Comparison of ENCODE assay signal across 12 mouse cellular contexts in genomic region chr4:83049288-83049687, GRCm38 (mm10). TPM values are rescaled to one million over a fixed set of nuclear protein-coding genes. Genes with fewer than 3 reads are reported as not detected.
DNase-seq lines count a peak whose midpoint lies in the region; ATAC-seq and TF ChIP-seq lines count a peak whose summit lies in the region.
"Had no signal": no experiment of that assay in that cellular context is flagged by ENCODE, and none has a peak within 500 bp of the region (broad histone marks: within the 10 kb centered on the region; RNA-seq: fewer than 3 reads in every experiment).

No protein-coding gene starts in this region.

- no peaks in the 10 kb centered on the region for H3K9me3 ChIP-seq in heart, embryonic 12.5 days (replicated peaks)
- no peaks in the 10 kb centered on the region for H3K9me3 ChIP-seq in kidney, postnatal 0 days (replicated peaks; ENCODE audit: low read length)
- no peaks in the 10 kb centered on the region for H3K9me3 ChIP-seq in embryonic facial prominence, embryonic 11.5 days (replicated peaks; ENCODE audit: control insufficient read depth, low read length)
- H3K9me3 ChIP-seq in limb, embryonic 13.5 days: no peaks in the 10 kb centered on the region

- H3K27ac ChIP-seq in heart, embryonic 12.5 days (ENCODE audit: poor library complexity, severe bottlenecking): no peak overlapping the region
- no peak overlapping the region for H3K27ac ChIP-seq in kidney, postnatal 0 days
- H3K27ac ChIP-seq in embryonic facial prominence, embryonic 11.5 days (replicated peaks; ENCODE audit: low read depth, low read length): no peak overlapping the region
- no peak overlapping the region for H3K27ac ChIP-seq in limb, embryonic 13.5 days

- no peak for DNase-seq in heart, adult 9 months (ENCODE audit: low spot score in 2 of 2)
- peak; percentile 41 for DNase-seq in kidney, postnatal 0 days (ENCODE audit: low spot score)
- DNase-seq in kidney, postnatal 25 days: no peak
- peak; percentile 51 for DNase-seq in embryonic facial prominence, embryonic 11.5 days (ENCODE audit: low spot score)
- no peak for DNase-seq in natural killer cell, adult 2 months (ENCODE audit: low spot score in 2 of 2)
- DNase-seq in yolk sac, embryonic 10.5 days (ENCODE audit: low spot score): no peak
- DNase-seq: cerebellum, adult 11-12 months; kidney, adult 9 months; thymus, postnatal 14 days had no signal

- no peak overlapping the region for H3K9ac ChIP-seq in heart, embryonic 12.5 days
- H3K9ac ChIP-seq in kidney, postnatal 0 days (ENCODE audit: low read depth, low read length): 0 out of 2 replicates have a peak overlapping the region, but pooled peaks have one; percentile 35
- H3K9ac ChIP-seq in embryonic facial prominence, embryonic 11.5 days (replicated peaks; ENCODE audit: low read length): no peak overlapping the region
- no peak overlapping the region for H3K9ac ChIP-seq in limb, embryonic 13.5 days

- no peak for ATAC-seq in heart, embryonic 12.5 days (ENCODE audit: insufficient number of reproducible peaks, low FRiP score)
- ATAC-seq in kidney, postnatal 0 days (replicated peaks; ENCODE audit: low FRiP score, low read depth): no peak
- no peak for ATAC-seq in embryonic facial prominence, embryonic 11.5 days (replicated peaks; ENCODE audit: insufficient number of reproducible peaks, low FRiP score, low TSS enrichment, low read depth)
- ATAC-seq in limb, embryonic 13.5 days (ENCODE audit: low FRiP score, low read depth): no peak

- no peaks in the 10 kb centered on the region for H3K36me3 ChIP-seq in heart, embryonic 12.5 days
- no peaks in the 10 kb centered on the region for H3K36me3 ChIP-seq in kidney, postnatal 0 days (ENCODE audit: insufficient read depth, low read length)
- H3K36me3 ChIP-seq in embryonic facial prominence, embryonic 11.5 days (replicated peaks; ENCODE audit: control insufficient read depth, insufficient read depth, low read depth, low read length): no peaks in the 10 kb centered on the region
- no peaks in the 10 kb centered on the region for H3K36me3 ChIP-seq in limb, embryonic 13.5 days

- H3K27me3 ChIP-seq in heart, embryonic 12.5 days (replicated peaks): no peaks in the 10 kb centered on the region
- no peaks in the 10 kb centered on the region for H3K27me3 ChIP-seq in kidney, postnatal 0 days (ENCODE audit: insufficient read depth, low read length)
- H3K27me3 ChIP-seq in embryonic facial prominence, embryonic 11.5 days (ENCODE audit: control insufficient read depth, insufficient read depth, low read length): no peaks in the 10 kb centered on the region
- H3K27me3 ChIP-seq in limb, embryonic 13.5 days: no peaks in the 10 kb centered on the region

- TF ChIP-seq CTCF in kidney, postnatal 0 days (IDR thresholded peaks at IDR 0.05; ENCODE audit: low read depth): no peak

- H3K4me1 ChIP-seq in heart, embryonic 12.5 days (replicated peaks): peaks cover 60% of the 10 kb centered on the region
- 0 out of 2 replicates have a peak, but pooled peaks cover 4% of the 10 kb centered on the region for H3K4me1 ChIP-seq in kidney, postnatal 0 days (replicated peaks; ENCODE audit: insufficient read depth, low read length)
- peaks cover 2% of the 10 kb centered on the region; the same call in 1 of the 2 replicates for H3K4me1 ChIP-seq in embryonic facial prominence, embryonic 11.5 days (ENCODE audit: control insufficient read depth, insufficient read depth, low read length)
- H3K4me1 ChIP-seq in limb, embryonic 13.5 days: peaks cover 79% of the 10 kb centered on the region

- WGBS in heart, embryonic 12.5 days: 22% methylated on average over 3 of the region's 3 CpGs
- WGBS in kidney, postnatal 0 days: 37% methylated on average over 3 of the region's 3 CpGs
- WGBS in embryonic facial prominence, embryonic 11.5 days: 14% methylated on average over 3 of the region's 3 CpGs
- WGBS in limb, embryonic 13.5 days: 38% methylated on average over 3 of the region's 3 CpGs

- no peak overlapping the region for H3K4me3 ChIP-seq in heart, embryonic 12.5 days
- H3K4me3 ChIP-seq in kidney, postnatal 0 days (replicated peaks; ENCODE audit: low read depth, low read length): peak overlapping the region; percentile 47
- H3K4me3 ChIP-seq in embryonic facial prominence, embryonic 11.5 days (ENCODE audit: low read depth, low read length): peak overlapping the region; percentile 20
- H3K4me3 ChIP-seq in limb, embryonic 13.5 days: peak overlapping the region; percentile 8; the same call in 1 of the 2 replicates

- peak overlapping the region; percentile 47 for H3K4me2 ChIP-seq in heart, embryonic 12.5 days
- peak overlapping the region; percentile 53 for H3K4me2 ChIP-seq in kidney, postnatal 0 days (ENCODE audit: low read length)
- H3K4me2 ChIP-seq in embryonic facial prominence, embryonic 11.5 days (ENCODE audit: low read depth, low read length): peak overlapping the region; percentile 36
- peak overlapping the region; percentile 20 for H3K4me2 ChIP-seq in limb, embryonic 13.5 days (replicated peaks)

RNA-seq across cellular contexts. Expression of gene Frem1, which starts 2.9 kb away (rescaled TPM):
- polyA plus RNA-seq in heart, embryonic 12.5 days (2016; fragmentation: Nextera tagmentation; extraction: Ambion mirVana): 8.3 and 10.2 TPM in 2 replicates
- 18.7 and 19.0 TPM in 2 replicates for polyA plus RNA-seq in kidney, postnatal 0 days (2015; fragmentation: Nextera tagmentation; extraction: Ambion mirVana)
- 20.8 and 21.4 TPM in 2 replicates for polyA plus RNA-seq in embryonic facial prominence, embryonic 11.5 days (2014; fragmentation: Nextera tagmentation; extraction: Ambion mirVana)
- 5.5 and 6.2 TPM in 2 replicates for polyA plus RNA-seq in limb, embryonic 13.5 days (2015; fragmentation: Nextera tagmentation; extraction: Ambion mirVana)
- polyA plus RNA-seq: C2C12 had no signal

Comparison
In these comparisons a context has a peak if more than half of its experiments do, and no peak if none do; other contexts are left out.
1. DNase-seq: peak in kidney, postnatal 0 days (single experiment) and embryonic facial prominence, embryonic 11.5 days (single experiment); none in heart, adult 9 months (0 of 2), kidney, postnatal 25 days (0 of 2), natural killer cell, adult 2 months (0 of 2) and yolk sac, embryonic 10.5 days (single experiment).
2. Peak in every context shown above with its lines, with median percentiles within 50 percentile points of each other: H3K4me2 ChIP-seq.